Mouse (Mus musculus) ES-E14 (cell line): ENCODE data around the gene Cwf19l1.

Source experiments
- CHD2 ChIP-seq: IDR thresholded peaks from 2 replicates; pipeline ENCODE4 v1.6.1; 2014; ENCODE audit warnings: mild to moderate bottlenecking, low read depth, low read length, inconsistent platforms
- HCFC1 ChIP-seq: IDR thresholded peaks from 2 replicates; pipeline ENCODE4 v1.6.1; 2012; ENCODE audit warnings: low read length, inconsistent platforms, borderline replicate concordance; ENCODE audit not compliant: insufficient read depth
- MAFK ChIP-seq: IDR thresholded peaks from 2 replicates; pipeline ENCODE4 v1.6.1; 2014; ENCODE audit warnings: mild to moderate bottlenecking, low read depth, low read length, inconsistent platforms; ENCODE audit not compliant: insufficient read depth
- ZC3H11A ChIP-seq: IDR thresholded peaks from 2 replicates; pipeline ENCODE4 v1.6.1; 2012; ENCODE audit warnings: low read depth, mild to moderate bottlenecking, inconsistent platforms, low read length, borderline replicate concordance
- ZNF384 ChIP-seq: IDR thresholded peaks from 2 replicates; pipeline ENCODE4 v1.6.1; 2012; ENCODE audit warnings: low read depth, low read length, inconsistent platforms

DNA sequence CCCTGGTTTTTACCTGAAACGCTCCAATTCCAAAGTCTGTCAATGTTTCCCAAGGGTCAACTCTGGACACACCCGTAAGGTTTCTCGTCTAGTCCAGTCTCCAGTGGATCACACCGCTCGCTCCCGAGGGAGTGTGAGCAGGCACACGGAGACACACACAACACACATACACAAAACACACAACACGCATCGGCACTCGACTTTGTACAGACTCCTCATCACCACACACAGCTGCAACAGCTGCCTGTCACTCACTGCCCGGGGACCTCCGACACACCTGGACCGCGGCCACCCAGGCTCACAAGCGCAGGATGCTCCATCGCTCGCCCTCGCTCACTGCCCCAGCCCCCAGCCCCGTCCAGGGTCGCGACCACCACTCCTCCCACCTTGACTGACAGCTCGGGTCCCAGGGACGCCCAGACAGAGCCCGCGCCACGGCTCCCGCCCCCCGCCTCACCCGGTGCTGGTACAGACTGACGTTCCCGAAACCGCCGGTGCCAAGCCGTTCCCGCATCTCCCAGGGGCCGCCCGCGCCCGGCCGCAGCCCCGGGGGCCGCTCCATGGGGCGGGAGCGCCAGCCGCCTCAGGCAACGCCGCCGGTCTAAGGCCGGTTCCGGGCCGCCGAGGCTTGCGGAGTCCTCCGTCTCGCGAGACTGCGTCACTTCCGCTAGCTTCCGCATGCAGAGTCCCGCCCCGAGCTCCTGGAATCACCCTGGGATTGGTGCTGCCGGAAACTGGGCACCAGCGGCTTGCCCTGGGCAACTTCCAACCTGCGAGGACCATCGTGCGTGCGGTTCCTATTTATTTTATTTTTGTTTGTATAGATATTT is 28.6 kb downstream of the Cwf19l1 start, which contains the start of gene Chuk:
- TF ChIP-seq ZNF384 (no peak), MAFK (no peak), HCFC1 (no peak; the same call in 1 of the 2 replicates), ZC3H11A (no peak), CHD2 (peak; percentile 98)
